Mouse (Mus musculus) heart, embryonic 10.5 days (tissue): Measurements from ENCODE around the gene Gm45233. TPM values are rescaled to one million over a fixed set of nuclear protein-coding genes. Genes with fewer than 3 reads are reported as not detected.

Experiments
- DNase-seq: peaks from one replicate; pipeline ENCODE4 v3.0.0-alpha.2; 2017; ENCODE audit warnings: low spot score
- H3K27ac ChIP-seq: fragments of 300-500 bp; sonication (generic); 2 replicates; pipeline ENCODE4 v1.5.1; 2016; ENCODE audit warnings: mild to moderate bottlenecking
- H3K27me3 ChIP-seq: fragments of 300-500 bp; sonication (generic); 2 replicates; pipeline ENCODE4 v1.6.1; 2016; ENCODE audit warnings: mild to moderate bottlenecking; ENCODE audit not compliant: poor library complexity, insufficient read depth, severe bottlenecking
- H3K36me3 ChIP-seq: fragments of 300-500 bp; sonication (generic); 2 replicates; pipeline ENCODE4 v1.6.1; 2016; ENCODE audit warnings: mild to moderate bottlenecking, moderate library complexity
- H3K4me1 ChIP-seq: fragments of 300-500 bp; sonication (generic); 2 replicates; pipeline ENCODE4 v1.6.1; 2016; ENCODE audit warnings: mild to moderate bottlenecking
- H3K4me3 ChIP-seq: fragments of 300-500 bp; sonication (generic); 2 replicates; pipeline ENCODE4 v1.5.1; 2016; ENCODE audit warnings: mild to moderate bottlenecking, moderate library complexity
- H3K9me3 ChIP-seq: fragments of 300-500 bp; sonication (generic); 2 replicates; pipeline ENCODE4 v1.6.1; 2016; ENCODE audit warnings: mild to moderate bottlenecking, moderate library complexity
- WGBS: fragments of 180-500 bp; shearing (Covaris S2); methylation state at CpG from one replicate; pipeline ENCODE4 v1.1.7; 2016; 5-methylcytosine and 5-hydroxymethylcytosine counted together
- polyA plus RNA-seq: library from polyadenylated mRNA; unstranded; fragments of >200 nt; fragmentation: Nextera tagmentation; extraction: Ambion mirVana; gene quantifications from 2 replicates; pipeline ENCODE4 v1.2.1, GENCODE M21; 2016

Gene Gm45233
- polyA plus RNA-seq, 1 experiment from 2014 or later: not detected

GRCm38 (mm10) chr7:43453599-43454355 lies 9.8 kb downstream of the Gm45233 start:
- H3K27ac ChIP-seq: no peak overlapping the region
- no peaks in the 10 kb centered on the region for H3K9me3 ChIP-seq
- peaks cover 73% of the 10 kb centered on the region for H3K36me3 ChIP-seq
- H3K4me3 ChIP-seq: no peak overlapping the region
- DNase-seq: no peak
- H3K27me3 ChIP-seq: no peaks in the 10 kb centered on the region
- H3K4me1 ChIP-seq: 0 out of 2 replicates have a peak, but pooled peaks cover 4% of the 10 kb centered on the region
- WGBS: 91% methylated on average over 14 of the region's 14 CpGs

GRCm38 (mm10) chr7:43454371-43454770 lies 10.4 kb downstream of the Gm45233 start:
- peaks cover 73% of the 10 kb centered on the region for H3K36me3 ChIP-seq
- DNase-seq: no peak
- no peak overlapping the region for H3K27ac ChIP-seq
- no peaks in the 10 kb centered on the region for H3K9me3 ChIP-seq
- 0 out of 2 replicates have a peak, but pooled peaks cover 2% of the 10 kb centered on the region for H3K4me1 ChIP-seq
- 77% methylated on average over 6 of the region's 6 CpGs for WGBS
- H3K27me3 ChIP-seq: no peaks in the 10 kb centered on the region
- H3K4me3 ChIP-seq: no peak overlapping the region

- H3K27me3 ChIP-seq: peaks cover 39% of the 10 kb centered on the region
- no peak within 1 kb of the TSS for H3K27ac ChIP-seq
- no peak within 1 kb of the TSS for H3K4me3 ChIP-seq
- peaks cover 2% of the 10 kb centered on the region for H3K36me3 ChIP-seq
- whole genome bisulfite sequencing: 62% methylated on average over 4 of the region's 4 CpGs
- DNase-seq: no peak
- H3K9me3 ChIP-seq: no peaks in the 10 kb centered on the region
- H3K4me1 ChIP-seq: peaks cover 19% of the 10 kb centered on the region
Observed at GRCm38 (mm10) chr7:43462851-43463250, 18.9 kb downstream of the Gm45233 start, which contains the start of gene Vsig10l. Vsig10l (plus strand) TSS chr7:43463151.

- WGBS: 79% methylated on average over 7 of the region's 7 CpGs
- Histone ChIP-seq H3K9me3 (no peaks in the 10 kb centered on the region), H3K36me3 (no peaks in the 10 kb centered on the region), H3K27me3 (peaks cover 41% of the 10 kb centered on the region), H3K4me3 (no peak overlapping the region), H3K4me1 (peaks cover 19% of the 10 kb centered on the region), H3K27ac (no peak overlapping the region)
- no peak for DNase-seq
Observed at GRCm38 (mm10) chr7:43463976-43464375, 20.0 kb downstream of the Gm45233 start.

GRCm38 (mm10) chr7:43464864-43465343 lies 21.0 kb downstream of the Gm45233 start:
- WGBS: 9% methylated on average over 35 of the region's 35 CpGs
- peak overlapping the region; percentile 59 for H3K4me3 ChIP-seq
- peaks cover 19% of the 10 kb centered on the region for H3K4me1 ChIP-seq
- H3K27ac ChIP-seq: peak overlapping the region; percentile 79
- peaks cover 41% of the 10 kb centered on the region for H3K27me3 ChIP-seq
- no peaks in the 10 kb centered on the region for H3K9me3 ChIP-seq
- no peak for DNase-seq
- no peaks in the 10 kb centered on the region for H3K36me3 ChIP-seq

GRCm38 (mm10) chr7:43465344-43466098 lies 21.6 kb downstream of the Gm45233 start:
- Histone ChIP-seq H3K27ac (peak overlapping the region; percentile 79), H3K27me3 (peaks cover 41% of the 10 kb centered on the region), H3K9me3 (no peaks in the 10 kb centered on the region), H3K36me3 (no peaks in the 10 kb centered on the region), H3K4me3 (peak overlapping the region; percentile 59), H3K4me1 (peaks cover 19% of the 10 kb centered on the region)
- WGBS: 1% methylated on average over 33 of the region's 33 CpGs
- peak; percentile 96 for DNase-seq

GRCm38 (mm10) chr7:43466099-43466694 lies 22.3 kb downstream of the Gm45233 start:
- DNase-seq: peak; percentile 89
- no peaks in the 10 kb centered on the region for H3K36me3 ChIP-seq
- no peaks in the 10 kb centered on the region for H3K9me3 ChIP-seq
- H3K27ac ChIP-seq: peak overlapping the region; percentile 36; the same call in 1 of the 2 replicates
- H3K4me3 ChIP-seq: peak overlapping the region; percentile 59
- peaks cover 41% of the 10 kb centered on the region for H3K27me3 ChIP-seq
- peaks cover 19% of the 10 kb centered on the region for H3K4me1 ChIP-seq
- under 1% methylated on average over 33 of the region's 33 CpGs for WGBS

GRCm38 (mm10) chr7:43470373-43470772 lies 26.4 kb downstream of the Gm45233 start:
- Histone ChIP-seq H3K4me1 (peaks cover 10% of the 10 kb centered on the region), H3K9me3 (no peaks in the 10 kb centered on the region), H3K27ac (no peak overlapping the region), H3K27me3 (peaks cover 39% of the 10 kb centered on the region), H3K36me3 (no peaks in the 10 kb centered on the region), H3K4me3 (no peak overlapping the region)
- no peak for DNase-seq
- WGBS: 37% methylated on average over 8 of the region's 8 CpGs

GRCm38 (mm10) chr7:43475706-43476105 lies 31.8 kb downstream of the Gm45233 start:
- peaks cover 68% of the 10 kb centered on the region for H3K27me3 ChIP-seq
- no peak for DNase-seq
- WGBS: 4% methylated on average over 23 of the region's 23 CpGs

GRCm38 (mm10) chr7:43476376-43476775 lies 32.4 kb downstream of the Gm45233 start:
- H3K27ac ChIP-seq: no peak overlapping the region
- no peaks in the 10 kb centered on the region for H3K36me3 ChIP-seq
- H3K27me3 ChIP-seq: peaks cover 68% of the 10 kb centered on the region
- peaks cover 14% of the 10 kb centered on the region for H3K4me1 ChIP-seq
- H3K4me3 ChIP-seq: peak overlapping the region; percentile 38
- H3K9me3 ChIP-seq: no peaks in the 10 kb centered on the region
- DNase-seq: no peak
- 4% methylated on average over 13 of the region's 13 CpGs for WGBS

More at GRCm38 (mm10) chr7:43475706-43476105, 31.8 kb downstream of the Gm45233 start:
- H3K27ac ChIP-seq: no peak overlapping the region
- peaks cover 14% of the 10 kb centered on the region for H3K4me1 ChIP-seq
- H3K36me3 ChIP-seq: no peaks in the 10 kb centered on the region
- no peaks in the 10 kb centered on the region for H3K9me3 ChIP-seq
- H3K4me3 ChIP-seq: no peak overlapping the region; the same call in 1 of the 2 replicates

- no peak overlapping the region for H3K4me3 ChIP-seq
- WGBS: 70% methylated on average over 3 of the region's 3 CpGs
- no peaks in the 10 kb centered on the region for H3K9me3 ChIP-seq
- peaks cover 11% of the 10 kb centered on the region for H3K4me1 ChIP-seq
- H3K27me3 ChIP-seq: peaks cover 31% of the 10 kb centered on the region
- no peak overlapping the region for H3K27ac ChIP-seq
- no peaks in the 10 kb centered on the region for H3K36me3 ChIP-seq
- DNase-seq: no peak
Observed at GRCm38 (mm10) chr7:43481191-43481590, 37.3 kb downstream of the Gm45233 start.

GRCm38 (mm10) chr7:43482090-43482716 lies 38.3 kb downstream of the Gm45233 start:
- Histone ChIP-seq H3K4me3 (no peak overlapping the region), H3K27ac (no peak overlapping the region), H3K27me3 (peaks cover 21% of the 10 kb centered on the region), H3K36me3 (no peaks in the 10 kb centered on the region), H3K9me3 (no peaks in the 10 kb centered on the region), H3K4me1 (0 out of 2 replicates have a peak, but pooled peaks cover 2% of the 10 kb centered on the region)
- DNase-seq: no peak
- 67% methylated on average over 8 of the region's 8 CpGs for WGBS
